Mouse (Mus musculus): ENCODE measurements around the gene Fancd2os.

Fancd2os gene

DNA sequence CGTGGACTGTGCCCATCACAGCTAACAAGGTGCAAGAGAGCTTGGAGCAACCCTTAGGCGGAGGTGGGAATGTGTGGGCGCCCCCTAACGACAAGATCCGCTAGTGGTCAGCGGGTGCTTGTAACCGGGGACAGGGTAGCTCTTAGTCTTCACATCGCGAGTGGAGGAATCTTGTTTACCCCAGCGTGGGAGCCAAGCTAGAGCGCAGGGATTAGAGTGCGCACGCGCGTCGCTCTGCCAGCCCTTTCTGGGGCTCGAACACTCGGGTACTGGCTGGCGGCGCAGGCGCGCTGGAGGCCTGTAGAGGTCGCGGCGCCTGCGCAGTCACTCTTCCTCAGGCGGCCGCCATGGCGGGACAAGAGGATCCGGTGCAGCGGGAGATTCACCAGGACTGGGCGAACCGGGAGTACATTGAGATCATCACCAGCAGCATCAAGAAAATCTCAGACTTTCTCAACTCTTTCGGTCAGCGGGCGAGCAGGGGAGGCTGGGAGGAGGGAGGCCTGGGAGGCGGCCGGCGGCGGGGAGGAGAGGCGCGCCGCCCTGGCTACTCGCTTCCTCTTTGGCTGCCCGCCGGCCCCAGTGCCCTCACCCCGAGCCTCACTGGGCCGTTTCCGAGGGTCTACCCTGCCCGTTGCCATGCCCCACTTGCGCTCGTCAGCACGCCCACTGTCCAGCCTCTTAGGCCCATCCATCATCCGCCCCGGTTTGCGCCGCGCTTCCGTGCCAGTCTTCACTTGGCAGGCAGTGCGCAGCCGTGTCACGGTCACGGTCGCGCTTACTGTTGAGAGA lies 4.1 kb upstream of the Fancd2os start, which contains the start of gene Brk1:
Gene Brk1, plus strand, starts transcription at position 341 of the 792 bp plus-strand sequence.
- peak; percentile 87 to 88 for DNase-seq

- DNase-seq, result no peak
These were observed 3.5 kb upstream of the Fancd2os start for GRCm38 (mm10) chr6:113603993-113604392.

DNA sequence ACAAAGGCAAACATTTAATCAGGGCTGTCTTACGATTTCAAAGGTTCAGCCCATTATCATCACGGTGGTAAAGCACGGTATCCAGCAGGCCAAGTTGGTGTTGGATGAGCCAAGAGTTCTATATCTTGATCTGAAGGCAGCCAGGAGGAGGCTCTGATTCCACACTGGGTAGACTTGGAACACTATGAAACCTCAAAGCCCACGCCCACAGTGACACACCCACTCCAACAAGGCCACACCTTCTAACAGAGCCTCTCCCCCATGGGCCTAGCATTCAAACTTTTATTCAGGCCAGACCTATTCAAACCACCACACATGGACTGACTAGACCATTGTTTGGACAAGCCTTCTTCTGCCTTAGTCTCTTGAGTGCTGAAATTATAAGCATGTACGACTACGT lies 2.3 kb upstream of the Fancd2os start:
- no peak for DNase-seq

GRCm38 (mm10) chr6:113599833-113600232 lies 682 bp downstream of the Fancd2os start:
- peak in 1 of 2 experiments; percentile 16 for DNase-seq

- no peak for DNase-seq
These were observed 2.6 kb downstream of the Fancd2os start for GRCm38 (mm10) chr6:113597945-113598344.

GRCm38 (mm10) chr6:113592637-113593036 lies 7.9 kb downstream of the Fancd2os start:
- no peak for DNase-seq

- peak; percentile 64 to 80 for DNase-seq
These were observed 13.9 kb downstream of the Fancd2os start for GRCm38 (mm10) chr6:113586466-113587183.

- no peak for DNase-seq
These were observed 15.4 kb downstream of the Fancd2os start for GRCm38 (mm10) chr6:113585065-113585464.

GRCm38 (mm10) chr6:113583023-113583422 lies 17.5 kb downstream of the Fancd2os start:
- no peak for DNase-seq

GRCm38 (mm10) chr6:113579306-113579705 lies 21.2 kb downstream of the Fancd2os start:
- DNase-seq, result no peak

GRCm38 (mm10) chr6:113576044-113576443 lies 24.5 kb downstream of the Fancd2os start:
- DNase-seq, result no peak

- no peak for DNase-seq
These were observed 36.0 kb downstream of the Fancd2os start for GRCm38 (mm10) chr6:113564557-113564956.

DNA sequence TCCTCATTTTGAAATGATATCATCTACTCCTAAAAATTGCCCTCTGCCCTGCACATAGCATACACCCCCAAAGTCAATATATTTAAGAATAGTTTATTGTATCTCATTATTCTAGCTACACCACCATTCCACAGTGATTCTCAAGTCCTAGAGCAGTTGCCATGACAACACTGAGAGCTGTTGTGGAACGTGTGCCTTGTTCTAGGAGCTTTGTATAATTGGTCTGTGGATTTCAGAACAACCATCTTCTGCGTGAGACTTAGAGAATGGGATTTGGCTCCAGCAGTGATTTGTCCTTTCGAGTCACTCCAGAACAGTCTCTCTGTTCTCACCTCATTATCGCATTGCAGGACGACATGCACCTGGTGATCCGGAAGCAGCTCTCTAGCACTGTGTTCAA lies 40.8 kb downstream of the Fancd2os start:
- DNase-seq, result no peak

Measured in kidney, adult 8-10 months (tissue).